Mouse (Mus musculus): ENCODE measurements around the gene Pik3r6. TPM values are rescaled to one million over a fixed set of nuclear protein-coding genes. Genes with fewer than 3 reads are reported as not detected.

Pik3r6 gene
- total and polyA plus RNA-seq, 2 experiments from 2014 or later = 1.3 to 1.5 TPM

DNA sequence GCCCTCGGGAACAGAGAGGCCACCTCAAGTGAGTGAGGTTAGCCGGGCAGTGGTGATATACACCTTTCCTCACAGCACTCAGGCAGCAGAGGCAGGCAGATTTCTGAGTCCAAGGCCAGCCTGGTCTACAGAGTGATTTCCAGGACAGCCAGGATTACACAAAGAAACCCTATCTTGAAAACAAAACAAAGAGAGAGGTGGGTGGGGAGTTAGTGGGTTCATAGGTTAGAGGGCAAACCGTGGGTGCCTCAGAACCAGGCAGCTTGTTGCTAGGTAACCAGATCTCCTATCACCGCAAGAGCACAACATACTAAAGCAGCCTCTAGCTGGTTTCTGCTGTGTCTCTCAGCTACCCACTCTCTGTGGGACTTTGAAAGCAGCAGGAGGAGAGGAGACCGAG, 83.9 kb downstream of the Pik3r6 start, which contains the start of gene Ccdc42:
TSS of gene Ccdc42 (plus strand) at position 301 of the 400 bp plus-strand sequence.
- Histone ChIP-seq H3K4me2 (ENCODE audit: low read depth, low read length) (no peak within 1 kb of the TSS), H3K9ac (replicated peaks; ENCODE audit: low read length) (no peak within 1 kb of the TSS), H3K36me3 (ENCODE audit: insufficient read depth, low read length) (no peaks in the 10 kb centered on the region), H3K27ac (no peak within 1 kb of the TSS), H3K4me3 (ENCODE audit: low read length) (no peak within 1 kb of the TSS), H3K27me3 (ENCODE audit: insufficient read depth, low read length) (no peaks in the 10 kb centered on the region), H3K4me1 (ENCODE audit: insufficient read depth, low read length) (peaks cover 3% of the 10 kb centered on the region; the same call in 1 of the 2 replicates), H3K9me3 (ENCODE audit: low read length) (no peaks in the 10 kb centered on the region)
- no peak for TF ChIP-seq CTCF (IDR thresholded peaks at IDR 0.05; ENCODE audit: low read depth)
- ATAC-seq (no peak), DNase-seq (ENCODE audit: low spot score) (no peak)
- 55% methylated on average over 5 of the region's 5 CpGs for WGBS

DNA sequence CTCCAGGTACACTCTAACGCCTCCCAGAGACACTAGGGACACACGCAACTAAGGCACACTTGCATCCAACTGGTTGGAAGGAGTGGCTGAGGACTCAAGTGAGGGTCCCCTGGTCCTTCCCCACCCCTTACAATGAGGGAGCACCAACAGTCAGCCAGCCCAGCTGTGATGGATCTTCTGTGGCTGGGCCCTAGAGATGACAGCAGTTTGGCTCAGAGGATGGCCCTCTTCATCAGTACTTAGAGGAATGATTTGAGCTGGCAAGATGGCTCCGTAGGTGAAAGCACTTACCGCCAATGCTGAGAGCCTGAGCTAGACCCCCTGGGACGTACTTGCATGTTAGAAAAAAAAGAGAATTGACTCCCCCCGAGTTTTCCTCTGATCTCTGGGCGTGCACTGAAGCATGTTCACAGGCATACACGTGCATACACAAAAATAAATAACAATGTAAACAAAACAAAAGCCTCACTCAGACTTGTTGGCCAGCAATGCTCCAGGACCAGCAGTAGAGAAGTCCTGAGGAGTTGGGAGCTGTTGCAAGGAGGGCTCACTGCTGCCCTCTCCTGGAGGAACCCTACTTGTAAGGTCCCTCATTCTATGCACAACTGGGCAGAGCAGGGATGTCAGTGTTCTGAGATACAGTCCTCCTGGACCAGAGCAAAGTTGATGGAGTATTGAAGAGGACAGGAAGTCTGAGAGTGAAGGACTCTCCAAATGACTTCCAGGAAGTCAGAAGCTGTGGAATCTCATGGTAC, 86.4 kb downstream of the Pik3r6 start:
- no peak overlapping the region for H3K27ac ChIP-seq
- TF ChIP-seq CTCF (IDR thresholded peaks at IDR 0.05; ENCODE audit: low read depth) = peak; percentile 81
- WGBS = 61% methylated on average over 8 of the region's 8 CpGs
- H3K36me3 ChIP-seq (ENCODE audit: insufficient read depth, low read length) = no peaks in the 10 kb centered on the region
- ATAC-seq (peak; percentile 53; the same call in 1 of the 2 replicates), DNase-seq (ENCODE audit: low spot score) (peak; percentile 78)
- no peak overlapping the region for H3K9ac ChIP-seq (replicated peaks; ENCODE audit: low read length)
- H3K4me1 ChIP-seq (ENCODE audit: insufficient read depth, low read length) = no peaks in the 10 kb centered on the region
- H3K27me3 ChIP-seq (ENCODE audit: insufficient read depth, low read length) = no peaks in the 10 kb centered on the region
- H3K4me3 ChIP-seq (ENCODE audit: low read length) = no peak overlapping the region
- H3K4me2 ChIP-seq (ENCODE audit: low read depth, low read length) = no peak overlapping the region
- H3K9me3 ChIP-seq (ENCODE audit: low read length) = no peaks in the 10 kb centered on the region

GRCm38 (mm10) chr11:68591708-68592107, 88.9 kb downstream of the Pik3r6 start:
- ATAC-seq (no peak), DNase-seq (ENCODE audit: low spot score) (no peak)
- no peak overlapping the region for H3K9ac ChIP-seq (replicated peaks; ENCODE audit: low read length)
- no peak overlapping the region for H3K4me2 ChIP-seq (ENCODE audit: low read depth, low read length)
- WGBS = 47% methylated on average over 5 of the region's 5 CpGs
- H3K36me3 ChIP-seq (ENCODE audit: insufficient read depth, low read length) = no peaks in the 10 kb centered on the region
- no peak for TF ChIP-seq CTCF (IDR thresholded peaks at IDR 0.05; ENCODE audit: low read depth)
- H3K9me3 ChIP-seq (ENCODE audit: low read length) = no peaks in the 10 kb centered on the region
- no peaks in the 10 kb centered on the region for H3K27me3 ChIP-seq (ENCODE audit: insufficient read depth, low read length)
- no peak overlapping the region for H3K4me3 ChIP-seq (ENCODE audit: low read length)
- H3K27ac ChIP-seq = no peak overlapping the region
- no peaks in the 10 kb centered on the region for H3K4me1 ChIP-seq (ENCODE audit: insufficient read depth, low read length)

- 60% methylated on average over 3 of the region's 3 CpGs for WGBS
- no peak for ATAC-seq
- Histone ChIP-seq H3K9me3 (ENCODE audit: low read length) (no peaks in the 10 kb centered on the region), H3K4me1 (ENCODE audit: insufficient read depth, low read length) (no peaks in the 10 kb centered on the region), H3K4me2 (ENCODE audit: low read depth, low read length) (no peak overlapping the region), H3K27ac (no peak overlapping the region), H3K36me3 (ENCODE audit: insufficient read depth, low read length) (no peaks in the 10 kb centered on the region), H3K27me3 (ENCODE audit: insufficient read depth, low read length) (no peaks in the 10 kb centered on the region), H3K4me3 (ENCODE audit: low read length) (no peak overlapping the region), H3K9ac (replicated peaks; ENCODE audit: low read length) (no peak overlapping the region)
- DNase-seq (ENCODE audit: low spot score) = no peak
- no peak for TF ChIP-seq CTCF (IDR thresholded peaks at IDR 0.05; ENCODE audit: low read depth)
These were observed 90.4 kb downstream of the Pik3r6 start for GRCm38 (mm10) chr11:68593247-68593646.

- H3K9me3 ChIP-seq (ENCODE audit: low read length) = no peaks in the 10 kb centered on the region
These were observed 95.1 kb downstream of the Pik3r6 start for GRCm38 (mm10) chr11:68597912-68598311.

GRCm38 (mm10) chr11:68600551-68601021, 97.8 kb downstream of the Pik3r6 start:
- Histone ChIP-seq H3K9ac (replicated peaks; ENCODE audit: low read length) (no peak overlapping the region), H3K27me3 (ENCODE audit: insufficient read depth, low read length) (no peaks in the 10 kb centered on the region), H3K4me1 (ENCODE audit: insufficient read depth, low read length) (peaks cover 9% of the 10 kb centered on the region; the same call in 1 of the 2 replicates), H3K9me3 (ENCODE audit: low read length) (no peaks in the 10 kb centered on the region), H3K36me3 (ENCODE audit: insufficient read depth, low read length) (no peaks in the 10 kb centered on the region), H3K4me3 (ENCODE audit: low read length) (no peak overlapping the region), H3K27ac (no peak overlapping the region), H3K4me2 (ENCODE audit: low read depth, low read length) (no peak overlapping the region)
- ATAC-seq (no peak), DNase-seq (ENCODE audit: low spot score) (no peak)
- no peak for TF ChIP-seq CTCF (IDR thresholded peaks at IDR 0.05; ENCODE audit: low read depth)
- WGBS = 37% methylated on average over 6 of the region's 6 CpGs

More at GRCm38 (mm10) chr11:68597912-68598311, 95.1 kb downstream of the Pik3r6 start:
- Histone ChIP-seq H3K4me2 (ENCODE audit: low read depth, low read length) (no peak overlapping the region), H3K27ac (no peak overlapping the region), H3K9ac (replicated peaks; ENCODE audit: low read length) (no peak overlapping the region), H3K36me3 (ENCODE audit: insufficient read depth, low read length) (no peaks in the 10 kb centered on the region), H3K27me3 (ENCODE audit: insufficient read depth, low read length) (no peaks in the 10 kb centered on the region), H3K4me1 (ENCODE audit: insufficient read depth, low read length) (peaks cover 9% of the 10 kb centered on the region; the same call in 1 of the 2 replicates), H3K4me3 (ENCODE audit: low read length) (no peak overlapping the region)
- ATAC-seq (no peak), DNase-seq (ENCODE audit: low spot score) (no peak)
- WGBS = 85% methylated on average over 2 of the region's 2 CpGs
- TF ChIP-seq CTCF (IDR thresholded peaks at IDR 0.05; ENCODE audit: low read depth) = no peak

All from hindbrain, postnatal 0 days (tissue).